Mouse (Mus musculus) cerebellum, adult 2 months (tissue): ENCODE data around the gene Efcab6.

Source experiments
- CTCF ChIP-seq: fragments of 200-500 bp; IDR thresholded peaks from 2 replicates; pipeline ENCODE4 v1.5.1; 2011; ENCODE audit warnings: low read depth, mild to moderate bottlenecking, control low read depth, low read length, moderate library complexity, borderline replicate concordance; ENCODE audit not compliant: insufficient read depth
- POLR2A ChIP-seq: fragments of 200-500 bp; IDR thresholded peaks from 2 replicates; pipeline ENCODE4 v1.6.1; 2011; ENCODE audit warnings: low read length, control low read depth, borderline replicate concordance; ENCODE audit not compliant: insufficient read depth

GRCm38 (mm10) chr15:83938466-83938865 lies 126.7 kb downstream of the Efcab6 start:
- TF ChIP-seq CTCF (no peak), POLR2A (no peak)
